Mouse (Mus musculus): Measurements from ENCODE around the gene Suz12. TPM values are rescaled to one million over a fixed set of nuclear protein-coding genes. Genes with fewer than 3 reads are reported as not detected.
A peak's percentile ranks its signal among the peaks of the same experiment; 100 is the strongest.
"Not testable (repeated sequence)": the region's sequence is repeated elsewhere in the genome, so short reads cannot be mapped to it uniquely, and the experiment has no call there.

Suz12 gene
- 10 to 100 TPM; 18.3 to 18.8 TPM for total RNA-seq (2021)
- long read RNA-seq, experiment 1, full-length matches to known transcripts = 20 of 22 reads
- long read RNA-seq, experiment 1, partial matches to known transcripts = 0 of 22 reads
- long read RNA-seq, experiment 1, other reads (novel, unspliced or antisense) = 2 of 22 reads
- long read RNA-seq, experiment 2, full-length matches to known transcripts = 14 of 18 reads
- long read RNA-seq, experiment 2, partial matches to known transcripts = 2 of 18 reads
- long read RNA-seq, experiment 2, other reads (novel, unspliced or antisense) = 2 of 18 reads

GRCm38 (mm10) chr11:79992592-79993355 lies at the start of gene Suz12:
Gene Suz12, plus strand, starts transcription at chr11:79993106.
- DNase-seq (ENCODE audit: low spot score) = peak; percentile 93

GRCm38 (mm10) chr11:79943136-79943535 lies 49.8 kb upstream of the Suz12 start:
- no peak for DNase-seq (ENCODE audit: low spot score)

- DNase-seq (ENCODE audit: low spot score) = no peak
Measured at GRCm38 (mm10) chr11:79943601-79944000, 49.3 kb upstream of the Suz12 start.

GRCm38 (mm10) chr11:79947265-79947664 lies 45.6 kb upstream of the Suz12 start:
- DNase-seq (ENCODE audit: low spot score) = no peak

GRCm38 (mm10) chr11:79961346-79962124 lies 31.4 kb upstream of the Suz12 start:
- DNase-seq (ENCODE audit: low spot score) = no peak

GRCm38 (mm10) chr11:79962125-79962876 lies 30.6 kb upstream of the Suz12 start, which contains the start of gene Utp6:
Gene Utp6, minus strand, starts transcription at chr11:79962390.
- peak; percentile 100 for DNase-seq (ENCODE audit: low spot score)

GRCm38 (mm10) chr11:79962877-79963183 lies 30.1 kb upstream of the Suz12 start:
- no peak for DNase-seq (ENCODE audit: low spot score)

- DNase-seq (ENCODE audit: low spot score) = no peak
Measured at GRCm38 (mm10) chr11:79963212-79963974, 29.5 kb upstream of the Suz12 start.

GRCm38 (mm10) chr11:79965896-79966295 lies 27.0 kb upstream of the Suz12 start:
- DNase-seq (ENCODE audit: low spot score) = peak; percentile 7

GRCm38 (mm10) chr11:79967752-79968151 lies 25.2 kb upstream of the Suz12 start:
- DNase-seq (ENCODE audit: low spot score) = no peak

GRCm38 (mm10) chr11:79973133-79973532 lies 19.8 kb upstream of the Suz12 start:
- no peak for DNase-seq (ENCODE audit: low spot score)

- no peak for DNase-seq (ENCODE audit: low spot score)
Measured at GRCm38 (mm10) chr11:79973626-79974476, 19.1 kb upstream of the Suz12 start.

- DNase-seq (ENCODE audit: low spot score) = no peak
Measured at GRCm38 (mm10) chr11:79975377-79975776, 17.5 kb upstream of the Suz12 start.

GRCm38 (mm10) chr11:79976222-79976621 lies 16.7 kb upstream of the Suz12 start:
- DNase-seq (ENCODE audit: low spot score) = no peak

- not testable (repeated sequence) for DNase-seq (ENCODE audit: low spot score)
Measured at GRCm38 (mm10) chr11:79976645-79977044, 16.3 kb upstream of the Suz12 start.

GRCm38 (mm10) chr11:79977061-79977460 lies 15.8 kb upstream of the Suz12 start:
- DNase-seq (ENCODE audit: low spot score) = not testable (repeated sequence)

- DNase-seq (ENCODE audit: low spot score) = not testable (repeated sequence)
Measured at GRCm38 (mm10) chr11:79977747-79978146, 15.2 kb upstream of the Suz12 start.

- DNase-seq (ENCODE audit: low spot score) = no peak
Measured at GRCm38 (mm10) chr11:79986886-79987285, 6.0 kb upstream of the Suz12 start.

- DNase-seq (ENCODE audit: low spot score) = no peak
Measured at GRCm38 (mm10) chr11:79987896-79988295, 5.0 kb upstream of the Suz12 start.

GRCm38 (mm10) chr11:79990120-79990519 lies 2.8 kb upstream of the Suz12 start:
- DNase-seq (ENCODE audit: low spot score) = no peak
